Mouse (Mus musculus): ENCODE measurements around the gene Gla. TPM values are rescaled to one million over a fixed set of nuclear protein-coding genes. Genes with fewer than 3 reads are reported as not detected.

Gla gene
- polyA plus RNA-seq (2015; fragmentation: Nextera tagmentation; extraction: Ambion mirVana) = 4.3 and 5.6 TPM in 2 replicates

GRCm38 (mm10) chrX:134600659-134601379 lies at the start of gene Gla, which contains the start of gene Hnrnph2:
Gla (minus strand) TSS chrX:134601125.
Hnrnph2 (plus strand) TSS chrX:134601179.
- H3K4me3 ChIP-seq (replicated peaks) = peak within 1 kb of the TSS; percentile 55
- 19% methylated on average over 33 of the region's 33 CpGs for WGBS
- no peaks in the 10 kb centered on the region for H3K9me3 ChIP-seq (replicated peaks)
- peak within 1 kb of the TSS; percentile 93 for H3K27ac ChIP-seq (replicated peaks)
- H3K9ac ChIP-seq = peak within 1 kb of the TSS; percentile 37
- peak; percentile 98 for ATAC-seq (ENCODE audit: insufficient number of reproducible peaks, low FRiP score, low TSS enrichment, low read depth)
- H3K27me3 ChIP-seq = no peaks in the 10 kb centered on the region
- peak within 1 kb of the TSS; percentile 52 for H3K4me2 ChIP-seq (replicated peaks)
- no peaks in the 10 kb centered on the region; the same call in 1 of the 2 replicates for H3K4me1 ChIP-seq
- no peaks in the 10 kb centered on the region for H3K36me3 ChIP-seq

- H3K27ac ChIP-seq (replicated peaks) = no peak overlapping the region
- 20% methylated on average over 11 of the region's 11 CpGs for WGBS
- no peaks in the 10 kb centered on the region for H3K9me3 ChIP-seq (replicated peaks)
- H3K4me1 ChIP-seq = no peaks in the 10 kb centered on the region
- no peaks in the 10 kb centered on the region for H3K27me3 ChIP-seq
- no peak overlapping the region for H3K4me3 ChIP-seq (replicated peaks)
- no peak overlapping the region for H3K9ac ChIP-seq
- H3K36me3 ChIP-seq = no peaks in the 10 kb centered on the region
- H3K4me2 ChIP-seq (replicated peaks) = no peak overlapping the region
- ATAC-seq (ENCODE audit: insufficient number of reproducible peaks, low FRiP score, low TSS enrichment, low read depth) = no peak; the same call in 1 of the 2 replicates
These were observed 47.2 kb upstream of the Gla start for GRCm38 (mm10) chrX:134648031-134648692.

- no peak for ATAC-seq (ENCODE audit: insufficient number of reproducible peaks, low FRiP score, low TSS enrichment, low read depth)
- Histone ChIP-seq H3K9ac (no peak overlapping the region), H3K4me1 (no peaks in the 10 kb centered on the region), H3K36me3 (no peaks in the 10 kb centered on the region), H3K27me3 (no peaks in the 10 kb centered on the region), H3K4me2 (replicated peaks) (no peak overlapping the region), H3K9me3 (replicated peaks) (no peaks in the 10 kb centered on the region), H3K27ac (replicated peaks) (no peak overlapping the region; the same call in 1 of the 2 replicates), H3K4me3 (replicated peaks) (no peak overlapping the region)
- WGBS = 59% methylated on average over 8 of the region's 8 CpGs
These were observed 46.5 kb upstream of the Gla start for GRCm38 (mm10) chrX:134647421-134647820.

DNA sequence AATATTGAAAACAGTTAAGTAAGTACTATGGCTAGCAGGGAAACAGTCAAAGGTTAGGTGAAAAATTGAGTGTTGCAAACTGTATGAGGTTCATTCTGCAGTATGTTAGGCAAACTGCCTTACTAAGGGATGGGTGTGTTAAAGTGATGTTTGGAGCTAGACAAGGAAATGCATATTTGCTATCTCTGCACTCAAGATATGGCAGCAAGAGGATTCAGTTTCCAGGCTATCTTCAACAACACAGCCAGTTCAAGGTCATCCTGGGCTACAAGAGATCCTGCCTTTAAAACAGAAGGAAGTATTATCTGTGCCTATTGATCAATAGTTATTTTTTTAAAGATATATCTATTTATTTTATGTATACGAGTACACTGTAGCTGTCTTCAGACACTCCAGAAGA lies 45.4 kb upstream of the Gla start:
- Histone ChIP-seq H3K9me3 (replicated peaks) (no peaks in the 10 kb centered on the region), H3K27me3 (no peaks in the 10 kb centered on the region), H3K4me2 (replicated peaks) (no peak overlapping the region), H3K4me1 (no peaks in the 10 kb centered on the region), H3K9ac (no peak overlapping the region), H3K36me3 (no peaks in the 10 kb centered on the region), H3K4me3 (replicated peaks) (no peak overlapping the region), H3K27ac (replicated peaks) (no peak overlapping the region)
- 81% methylated on average over 1 of the region's 1 CpGs for WGBS
- no peak for ATAC-seq (ENCODE audit: insufficient number of reproducible peaks, low FRiP score, low TSS enrichment, low read depth)

- no peak overlapping the region for H3K4me3 ChIP-seq (replicated peaks)
- H3K9ac ChIP-seq = no peak overlapping the region
- H3K27me3 ChIP-seq = no peaks in the 10 kb centered on the region
- WGBS = 58% methylated on average over 10 of the region's 10 CpGs
- H3K4me2 ChIP-seq (replicated peaks) = no peak overlapping the region
- no peaks in the 10 kb centered on the region for H3K36me3 ChIP-seq
- H3K4me1 ChIP-seq = no peaks in the 10 kb centered on the region
- H3K27ac ChIP-seq (replicated peaks) = no peak overlapping the region
- H3K9me3 ChIP-seq (replicated peaks) = no peaks in the 10 kb centered on the region
- ATAC-seq (ENCODE audit: insufficient number of reproducible peaks, low FRiP score, low TSS enrichment, low read depth) = no peak
These were observed 40.3 kb upstream of the Gla start for GRCm38 (mm10) chrX:134641000-134641760.

DNA sequence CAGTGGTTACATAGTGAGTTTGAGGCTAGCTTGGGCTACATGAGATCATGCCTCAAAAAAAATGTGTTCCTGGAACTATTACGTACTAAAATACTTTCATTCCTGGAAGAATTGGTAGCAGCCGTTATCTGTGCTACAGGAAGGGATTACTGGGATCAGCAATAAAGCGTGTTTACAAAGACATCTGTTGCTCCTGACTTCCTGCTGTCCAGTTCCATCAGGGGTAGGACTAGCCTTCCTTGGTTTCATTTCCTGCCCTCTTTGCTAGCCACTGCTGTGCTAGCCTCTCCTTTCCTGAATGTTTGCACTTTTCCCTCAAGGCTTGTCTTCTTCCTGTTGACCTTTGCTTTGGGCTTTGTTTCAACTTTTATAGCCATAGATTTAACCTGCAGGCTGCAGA lies 34.9 kb upstream of the Gla start:
- Histone ChIP-seq H3K4me2 (replicated peaks) (no peak overlapping the region), H3K36me3 (no peaks in the 10 kb centered on the region), H3K4me1 (no peaks in the 10 kb centered on the region), H3K9me3 (replicated peaks) (no peaks in the 10 kb centered on the region), H3K27ac (replicated peaks) (no peak overlapping the region), H3K9ac (no peak overlapping the region), H3K27me3 (no peaks in the 10 kb centered on the region), H3K4me3 (replicated peaks) (no peak overlapping the region)
- no peak for ATAC-seq (ENCODE audit: insufficient number of reproducible peaks, low FRiP score, low TSS enrichment, low read depth)
- WGBS = 54% methylated on average over 3 of the region's 3 CpGs

GRCm38 (mm10) chrX:134635111-134635510 lies 34.2 kb upstream of the Gla start:
- no peak overlapping the region for H3K4me3 ChIP-seq (replicated peaks)

DNA sequence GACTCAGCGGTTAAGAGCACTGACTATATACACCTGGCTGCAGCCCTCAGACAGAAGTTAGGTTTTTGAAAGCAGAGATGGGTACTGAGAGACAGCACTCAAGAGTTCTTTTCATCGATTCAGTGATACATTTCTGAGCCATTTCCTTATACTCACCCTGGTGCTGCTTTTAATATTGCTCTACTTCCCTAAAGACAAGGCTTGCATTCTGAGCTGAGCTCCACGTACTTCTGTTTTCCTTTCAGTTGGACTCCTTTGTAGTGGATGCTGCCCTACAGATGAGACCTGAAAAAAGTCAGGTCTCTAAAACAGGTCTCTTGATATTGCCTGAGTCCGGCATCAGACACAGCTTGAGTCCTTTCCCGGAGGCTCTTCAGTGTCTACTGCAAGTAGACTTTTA lies 31.8 kb upstream of the Gla start:
- H3K27ac ChIP-seq (replicated peaks) = no peak overlapping the region
- H3K27me3 ChIP-seq = no peaks in the 10 kb centered on the region
- WGBS = 83% methylated on average over 5 of the region's 5 CpGs
- no peak overlapping the region for H3K9ac ChIP-seq
- no peak for ATAC-seq (ENCODE audit: insufficient number of reproducible peaks, low FRiP score, low TSS enrichment, low read depth)
- no peaks in the 10 kb centered on the region for H3K9me3 ChIP-seq (replicated peaks)
- no peak overlapping the region for H3K4me3 ChIP-seq (replicated peaks)
- no peaks in the 10 kb centered on the region for H3K36me3 ChIP-seq
- H3K4me1 ChIP-seq = no peaks in the 10 kb centered on the region
- H3K4me2 ChIP-seq (replicated peaks) = no peak overlapping the region

More at GRCm38 (mm10) chrX:134635111-134635510, 34.2 kb upstream of the Gla start:
- Histone ChIP-seq H3K4me1 (no peaks in the 10 kb centered on the region), H3K36me3 (no peaks in the 10 kb centered on the region), H3K9ac (no peak overlapping the region), H3K4me2 (replicated peaks) (no peak overlapping the region), H3K9me3 (replicated peaks) (no peaks in the 10 kb centered on the region), H3K27me3 (no peaks in the 10 kb centered on the region), H3K27ac (replicated peaks) (no peak overlapping the region)
- 48% methylated on average over 3 of the region's 3 CpGs for WGBS
- ATAC-seq (ENCODE audit: insufficient number of reproducible peaks, low FRiP score, low TSS enrichment, low read depth) = no peak

DNA sequence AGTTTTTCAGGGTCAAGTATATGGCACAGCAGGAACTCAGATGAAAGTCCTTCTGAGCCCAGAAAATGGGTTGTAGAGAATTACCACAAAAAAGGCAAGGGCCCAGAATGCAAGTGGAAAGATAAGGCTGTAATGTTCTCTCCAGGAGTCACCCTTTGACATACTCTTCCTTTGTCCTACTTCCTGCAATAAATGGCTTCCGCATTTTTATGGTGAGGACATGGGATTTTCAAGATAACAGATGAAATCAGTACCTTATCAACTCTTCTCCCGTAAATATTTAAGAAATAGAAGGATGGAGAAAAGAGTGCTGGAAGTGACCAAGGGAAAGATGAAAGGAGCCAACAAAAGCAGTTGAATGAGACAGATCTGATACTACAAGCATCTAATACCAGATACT lies 27.3 kb upstream of the Gla start:
- no peaks in the 10 kb centered on the region for H3K36me3 ChIP-seq
- no peak for ATAC-seq (ENCODE audit: insufficient number of reproducible peaks, low FRiP score, low TSS enrichment, low read depth)
- 76% methylated on average over 2 of the region's 2 CpGs for WGBS

GRCm38 (mm10) chrX:134623350-134623749 lies 22.4 kb upstream of the Gla start:
- ATAC-seq (ENCODE audit: insufficient number of reproducible peaks, low FRiP score, low TSS enrichment, low read depth) = no peak

More for the DNA sequence above, 27.3 kb upstream of the Gla start:
- H3K4me2 ChIP-seq (replicated peaks) = no peak overlapping the region
- no peak overlapping the region for H3K27ac ChIP-seq (replicated peaks)
- no peak overlapping the region for H3K4me3 ChIP-seq (replicated peaks)
- no peaks in the 10 kb centered on the region for H3K9me3 ChIP-seq (replicated peaks)
- no peaks in the 10 kb centered on the region for H3K27me3 ChIP-seq
- no peak overlapping the region for H3K9ac ChIP-seq
- H3K4me1 ChIP-seq = no peaks in the 10 kb centered on the region

GRCm38 (mm10) chrX:134621685-134622084 lies 20.8 kb upstream of the Gla start:
- no peaks in the 10 kb centered on the region for H3K4me1 ChIP-seq
- no peak overlapping the region for H3K27ac ChIP-seq (replicated peaks)
- WGBS = 64% methylated on average over 3 of the region's 3 CpGs
- H3K4me3 ChIP-seq (replicated peaks) = no peak overlapping the region
- no peak overlapping the region for H3K9ac ChIP-seq
- no peaks in the 10 kb centered on the region for H3K9me3 ChIP-seq (replicated peaks)
- H3K4me2 ChIP-seq (replicated peaks) = no peak overlapping the region
- no peaks in the 10 kb centered on the region for H3K36me3 ChIP-seq
- no peaks in the 10 kb centered on the region for H3K27me3 ChIP-seq
- no peak for ATAC-seq (ENCODE audit: insufficient number of reproducible peaks, low FRiP score, low TSS enrichment, low read depth)

More at GRCm38 (mm10) chrX:134623350-134623749, 22.4 kb upstream of the Gla start:
- Histone ChIP-seq H3K9me3 (replicated peaks) (no peaks in the 10 kb centered on the region), H3K27ac (replicated peaks) (no peak overlapping the region), H3K36me3 (no peaks in the 10 kb centered on the region), H3K4me3 (replicated peaks) (no peak overlapping the region), H3K4me2 (replicated peaks) (no peak overlapping the region), H3K9ac (no peak overlapping the region), H3K4me1 (no peaks in the 10 kb centered on the region), H3K27me3 (no peaks in the 10 kb centered on the region)
- 83% methylated on average over 4 of the region's 4 CpGs for WGBS
